Mouse (Mus musculus): ENCODE data around the gene Otop2. TPM values are rescaled to one million over a fixed set of nuclear protein-coding genes. Genes with fewer than 3 reads are reported as not detected.

Otop2 gene
- total RNA-seq, 2 experiments from 2014 or later: not detected

DNA sequence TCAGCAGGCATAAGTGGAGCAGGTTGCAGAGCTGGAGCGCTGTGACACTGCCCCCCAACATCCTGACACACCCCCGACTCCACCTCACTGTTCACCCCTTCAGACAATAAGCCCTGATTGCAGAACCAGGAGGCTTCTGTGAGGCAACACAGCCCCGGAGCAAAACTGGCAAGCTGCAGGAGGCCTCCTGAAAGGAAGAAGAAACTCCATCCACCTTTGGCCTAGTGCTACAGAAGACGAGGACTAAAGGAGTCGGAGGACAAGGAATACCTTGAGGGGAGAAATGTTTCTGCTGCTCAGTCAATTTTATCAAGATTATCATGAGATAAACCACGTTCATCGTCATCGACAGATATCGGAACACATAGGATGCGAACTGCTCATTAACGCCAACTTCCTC lies 11.0 kb upstream of the Otop2 start:
- intact Hi-C loops (cut with DNase I): no loop called here
- no peak for DNase-seq

DNA sequence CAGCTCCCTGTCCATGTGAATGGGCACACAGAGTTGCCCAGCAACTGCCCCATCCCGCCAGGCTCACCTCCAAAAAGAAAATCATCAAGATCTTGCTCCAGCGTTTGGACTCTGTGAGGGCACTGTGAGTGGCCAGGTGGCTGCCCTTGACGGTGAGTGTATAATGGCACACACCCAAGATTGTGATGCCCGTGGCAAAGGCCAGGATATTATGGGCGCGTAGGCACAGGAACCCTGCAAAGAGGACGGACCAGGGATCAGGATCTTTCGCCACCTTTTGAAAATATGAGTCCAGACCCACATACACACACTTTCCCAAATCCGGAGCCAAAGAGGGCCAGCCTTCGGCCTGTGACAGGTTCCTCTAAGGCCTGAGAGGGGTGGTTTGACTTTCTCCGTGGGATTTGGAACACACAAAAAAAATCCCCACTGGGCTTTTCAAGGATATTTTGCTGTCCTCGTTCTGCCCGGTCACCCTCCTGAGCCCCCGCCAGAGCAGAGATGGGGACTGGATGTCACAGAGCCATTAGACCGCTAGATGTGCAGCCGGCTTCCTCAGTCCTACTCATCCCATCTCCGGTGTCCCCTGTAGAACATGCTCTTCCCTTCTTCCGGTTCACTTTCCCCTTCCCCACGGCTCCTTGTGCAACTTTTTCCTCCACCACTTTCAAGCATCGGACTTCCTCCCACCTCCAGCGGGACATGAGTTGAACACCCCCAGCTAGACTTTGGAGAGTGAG lies 10.3 kb upstream of the Otop2 start:
- DNase-seq: no peak
- intact Hi-C loops (cut with DNase I): no loop called here

DNA sequence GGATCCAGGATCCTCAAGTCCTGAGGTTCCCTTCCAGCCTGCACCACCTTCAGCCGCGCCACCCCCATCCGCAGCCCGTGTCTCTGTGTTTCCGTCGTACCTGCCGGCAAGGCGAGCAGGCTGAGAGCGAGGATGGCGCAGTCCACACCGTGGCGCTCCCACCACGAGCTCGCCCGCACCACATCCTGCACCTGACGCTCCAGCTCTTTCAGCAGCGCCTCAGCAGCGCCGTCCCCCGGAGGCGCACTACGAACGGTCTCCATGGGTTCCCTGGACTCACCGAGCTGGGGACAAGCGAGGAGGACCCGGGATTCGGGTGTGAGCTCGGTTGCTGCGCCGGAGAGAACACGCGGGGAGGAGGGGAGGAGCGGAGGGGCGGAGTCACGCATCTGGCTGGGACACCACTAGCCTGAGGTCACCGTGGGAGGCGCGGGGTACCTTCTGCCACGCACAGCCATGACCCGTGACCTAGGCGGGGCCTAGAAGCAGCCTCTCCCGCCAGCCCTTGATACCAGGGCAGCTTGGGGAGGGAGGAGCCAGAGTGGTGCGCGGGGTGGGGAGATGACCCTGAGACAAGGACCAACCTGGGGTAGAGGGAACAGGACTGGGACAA lies 9.6 kb upstream of the Otop2 start, which contains the start of gene Fads6:
TSS of gene Fads6 (minus strand) at position 450 of the 613 bp plus-strand sequence.
- peak; percentile 49 to 59 for DNase-seq
- intact Hi-C loops (cut with DNase I): no loop called here

DNA sequence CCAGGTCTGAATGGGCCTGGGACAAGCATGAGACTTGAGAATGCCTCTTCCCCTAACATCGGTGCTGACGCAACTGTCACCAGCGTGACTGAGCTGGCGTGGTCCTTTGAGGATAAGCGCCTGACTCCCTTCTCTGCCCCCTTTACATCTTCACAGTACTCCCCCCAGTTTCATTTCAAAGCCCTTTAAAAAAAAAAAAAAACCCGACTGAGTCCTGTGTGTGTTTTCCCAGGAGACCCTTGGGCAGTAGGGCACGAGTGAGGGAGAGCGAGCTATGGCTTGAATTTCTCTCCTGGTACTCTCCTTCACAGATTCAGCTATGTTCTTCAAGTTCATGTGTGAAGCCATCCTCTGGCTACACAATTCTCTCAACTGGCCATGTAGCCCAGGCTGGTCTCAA lies 8.8 kb upstream of the Otop2 start:
- DNase-seq: no peak
- intact Hi-C loops (cut with DNase I): no loop called here

DNA sequence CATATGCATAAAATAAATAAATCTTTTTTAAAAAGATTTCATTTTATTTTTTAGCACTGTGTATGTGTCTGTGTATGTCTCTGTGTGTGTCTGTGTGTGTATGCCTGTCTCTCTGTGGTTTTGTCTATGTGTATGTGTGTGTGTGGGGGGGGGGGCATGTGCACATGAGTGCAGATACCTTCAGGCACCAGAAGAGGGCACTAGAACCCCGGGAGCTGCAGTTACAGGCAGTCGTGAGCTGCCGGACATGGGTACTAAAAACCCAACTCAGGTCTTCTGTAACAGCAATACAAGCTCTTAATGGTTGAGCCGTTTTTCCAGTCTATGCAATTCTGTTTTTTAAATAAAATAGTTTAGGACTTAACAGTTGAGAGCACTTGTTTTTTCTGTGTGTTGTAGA lies 6.2 kb upstream of the Otop2 start:
- intact Hi-C loops (cut with DNase I): no loop called here
- DNase-seq: no peak

DNA sequence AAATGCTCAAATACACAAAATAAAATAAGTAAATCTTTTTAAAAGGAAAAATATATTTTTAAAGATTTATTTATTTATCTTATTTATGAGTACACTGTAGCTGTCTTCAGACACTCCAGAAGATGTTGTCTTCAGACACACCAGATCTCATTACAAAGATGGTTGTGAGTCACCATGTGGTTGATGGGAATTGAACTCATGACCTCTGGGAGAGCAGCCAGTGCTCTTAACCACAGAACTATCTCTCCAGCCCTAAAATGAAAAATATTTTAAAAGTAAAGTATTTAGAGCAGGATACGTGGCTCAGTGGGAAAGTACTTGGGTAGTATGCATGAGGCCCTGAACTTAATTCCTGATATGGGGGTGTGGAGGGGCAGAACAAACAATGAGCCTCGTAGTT lies 5.6 kb upstream of the Otop2 start:
- intact Hi-C loops (cut with DNase I): no loop called here
- DNase-seq: no peak

DNA sequence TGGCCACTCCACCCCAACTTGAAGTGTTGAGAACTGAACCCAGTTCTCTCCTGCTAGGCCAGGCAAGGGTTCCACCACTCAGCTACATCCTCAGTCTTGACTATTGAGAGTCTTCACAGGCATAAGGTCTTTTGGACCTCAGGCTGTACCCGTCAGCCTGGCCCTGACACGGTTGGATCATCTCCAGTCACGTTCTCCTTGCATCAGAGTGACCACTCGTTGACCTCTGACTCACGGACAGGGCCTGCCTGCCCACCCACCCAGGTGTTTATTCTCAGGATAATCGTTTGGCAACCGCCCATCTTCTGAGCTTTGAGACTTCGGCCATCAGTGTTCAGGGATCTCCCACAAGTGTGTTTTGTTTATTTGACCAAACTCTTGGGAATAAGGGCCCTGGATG lies 3.8 kb upstream of the Otop2 start:
- intact Hi-C loops (cut with DNase I): no loop called here
- no peak for DNase-seq

DNA sequence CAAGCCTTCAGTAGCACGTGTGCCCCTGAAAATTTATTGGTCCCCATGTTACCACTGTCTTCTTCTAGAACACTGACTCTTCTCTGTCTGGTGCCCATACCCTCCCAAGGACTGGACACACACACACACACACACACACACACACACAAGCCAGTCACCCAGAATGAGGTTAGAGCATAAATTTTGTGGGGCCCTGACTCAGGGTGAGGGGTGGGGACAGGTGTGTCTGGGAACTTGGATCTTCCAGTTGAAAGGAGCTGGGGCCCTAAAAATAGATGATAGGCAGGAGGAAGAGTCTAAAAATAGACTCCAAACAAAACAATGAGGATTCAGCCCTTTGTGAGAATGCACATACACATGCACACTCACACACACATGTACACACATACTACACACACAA lies 1.8 kb downstream of the Otop2 start:
- DNase-seq: no peak
- intact Hi-C loops (cut with DNase I): no loop called here

DNA sequence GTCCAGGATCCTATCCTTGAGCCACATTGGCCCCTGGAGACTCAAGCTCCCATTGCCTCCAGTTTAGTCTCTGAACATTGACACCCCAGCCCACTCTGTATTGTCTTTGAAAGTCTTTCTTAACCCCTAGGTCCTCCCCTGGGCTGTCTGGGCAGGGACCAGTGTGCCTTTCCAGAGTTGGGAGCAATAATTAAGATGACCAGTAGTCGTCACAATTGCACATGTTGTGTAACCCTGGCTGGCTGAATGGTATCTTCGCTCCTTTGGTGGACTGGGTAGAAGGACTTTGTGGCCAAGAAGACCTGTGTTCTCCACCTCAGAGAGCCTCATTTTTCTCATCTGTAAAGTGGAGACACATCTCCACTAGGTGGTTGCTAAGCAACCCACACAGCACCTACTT lies 7.3 kb downstream of the Otop2 start:
- intact Hi-C loops (cut with DNase I): loop anchor here (5.0 kb wide), 1 partner anchor 38 kb away; no protein-coding TSS in a partner anchor
- no peak for DNase-seq

DNA sequence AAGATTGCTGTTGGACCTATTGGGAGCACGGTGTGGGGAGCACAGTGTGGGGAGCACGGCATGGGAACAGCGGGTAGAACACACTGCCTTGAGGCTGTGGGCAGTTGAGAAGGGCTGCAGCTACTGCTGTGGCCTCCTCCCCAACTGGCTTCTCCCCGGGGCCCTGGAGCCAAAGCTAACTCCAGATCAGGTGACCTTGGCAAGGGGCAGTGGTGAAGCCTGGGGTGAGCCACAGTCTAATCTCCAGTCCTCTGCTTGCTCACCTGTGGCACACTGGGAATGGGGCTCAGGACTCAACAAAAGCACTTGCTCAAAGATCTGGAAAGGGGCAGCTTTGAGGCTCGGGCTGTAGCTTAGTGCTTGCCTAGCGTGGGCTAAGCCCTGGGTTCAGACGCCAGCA lies 10.2 kb downstream of the Otop2 start:
- intact Hi-C loops (cut with DNase I): no loop called here
- no peak for DNase-seq

DNA sequence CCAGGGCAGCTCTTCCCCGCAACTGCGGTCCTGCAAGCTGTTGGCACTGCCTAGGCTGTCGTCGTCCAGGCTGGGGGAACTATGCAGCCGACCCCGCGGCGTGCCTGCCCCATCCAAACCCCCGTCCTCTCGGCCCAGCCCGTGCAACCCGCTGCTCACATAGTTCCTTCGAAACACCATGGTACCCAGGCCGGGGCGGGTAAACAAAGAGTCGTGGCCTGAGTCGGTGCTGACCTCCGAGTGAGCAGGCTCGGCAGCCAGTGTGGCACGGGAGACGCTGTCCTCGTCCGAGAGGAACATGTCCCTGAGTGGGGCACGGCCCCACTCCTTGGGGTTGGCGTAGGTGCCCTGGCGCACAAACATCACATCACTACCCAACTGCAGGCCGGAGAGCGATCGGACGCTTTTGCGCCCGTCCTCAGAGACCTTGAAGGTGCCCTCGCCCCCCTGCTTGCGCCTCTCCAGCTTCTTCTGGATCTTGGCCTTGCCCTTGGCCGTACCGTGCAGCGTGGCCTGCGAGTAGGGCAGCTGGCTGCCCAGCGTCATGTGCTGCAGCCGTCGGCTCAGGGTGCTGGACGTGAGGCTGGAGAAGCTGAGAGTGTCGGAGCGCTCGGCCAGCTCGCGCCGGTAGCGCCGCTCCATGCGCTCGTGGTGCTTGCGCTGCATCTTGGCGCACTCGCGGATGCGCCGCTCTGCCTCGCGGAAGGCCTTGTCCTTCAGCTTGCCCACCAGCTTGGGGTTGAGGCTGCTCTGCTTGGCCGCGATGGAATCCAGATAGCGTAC lies 11.5 kb downstream of the Otop2 start:
- no peak for DNase-seq
- intact Hi-C loops (cut with DNase I): no loop called here

DNA sequence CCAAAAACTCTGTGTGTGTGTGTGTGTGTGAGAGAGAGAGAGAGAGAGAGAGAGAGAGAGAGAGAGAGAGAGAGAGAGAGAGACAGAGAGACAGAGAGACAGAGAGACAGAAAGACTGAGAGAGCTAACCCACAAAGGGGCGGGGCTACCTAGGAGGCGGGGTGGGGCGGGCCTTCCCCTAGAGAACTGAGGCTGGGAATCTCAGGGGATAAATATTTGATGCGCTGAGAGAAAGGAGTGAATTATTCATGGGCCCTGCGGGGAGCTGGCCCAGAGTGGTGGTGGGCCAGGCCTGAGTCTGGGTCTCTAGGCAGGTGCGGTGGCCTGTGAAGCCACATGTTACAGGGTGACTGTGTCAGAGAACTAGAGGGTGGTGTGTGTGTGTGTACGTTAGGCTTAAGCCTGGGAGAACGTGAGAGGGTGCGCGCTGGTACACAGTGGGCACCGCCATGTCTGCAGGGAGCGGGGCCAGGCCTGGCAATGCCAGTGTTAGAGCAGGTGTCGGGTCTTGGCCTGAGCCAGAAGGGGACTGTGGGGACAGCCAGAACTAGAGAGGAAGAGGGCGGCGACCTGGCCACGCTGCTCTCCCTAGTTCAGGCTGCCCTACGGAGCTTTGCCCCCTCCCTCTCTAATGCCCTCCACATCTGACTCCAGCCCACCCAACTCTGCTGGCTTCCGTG lies 12.9 kb downstream of the Otop2 start:
- intact Hi-C loops (cut with DNase I): no loop called here
- DNase-seq: no peak

DNA sequence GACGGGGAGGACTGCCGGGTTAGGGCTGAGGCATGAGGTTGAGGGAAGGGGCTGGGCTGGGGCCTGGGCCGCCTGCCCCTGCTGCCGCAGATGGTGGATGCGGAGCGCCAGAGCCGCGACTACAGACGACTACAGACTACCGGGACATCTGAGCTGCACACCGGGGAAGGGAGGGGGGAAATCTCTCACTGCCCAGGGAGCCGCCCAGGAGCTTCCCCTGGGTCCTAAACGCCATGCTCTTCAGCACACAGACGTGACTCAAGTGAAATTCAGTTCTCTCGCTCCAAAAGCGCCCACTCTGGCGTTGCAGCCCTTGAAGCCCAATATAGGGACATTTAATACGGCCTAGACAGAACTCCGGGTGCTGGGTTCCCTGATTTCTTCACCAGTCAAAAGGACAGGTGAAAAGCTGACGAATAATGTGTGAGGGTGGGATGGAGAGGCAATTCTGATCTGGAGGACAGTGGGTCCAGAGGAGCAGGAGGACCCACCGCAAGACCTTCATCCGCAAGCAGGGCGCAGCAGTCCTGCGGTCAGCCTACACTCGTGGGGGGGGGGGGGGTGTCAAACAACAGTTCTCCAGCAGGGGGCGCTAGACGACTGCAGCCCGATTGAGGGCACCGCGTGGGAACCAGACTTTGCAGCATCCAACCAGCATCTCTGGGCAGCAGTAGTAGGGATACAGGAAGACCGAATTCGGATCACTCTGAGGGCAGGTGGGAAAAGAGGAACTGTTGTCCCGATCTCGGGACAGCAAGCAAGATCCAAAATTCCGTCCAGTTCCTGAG lies 15.1 kb downstream of the Otop2 start, which contains the start of gene Ush1g:
TSS of gene Ush1g (minus strand) at position 136 of the 788 bp plus-strand sequence.
- peak; percentile 36 to 74 for DNase-seq
- intact Hi-C loops (cut with DNase I): loop anchor here (1.0 kb wide), 1 partner anchor 32 kb away; no protein-coding TSS in a partner anchor

DNA sequence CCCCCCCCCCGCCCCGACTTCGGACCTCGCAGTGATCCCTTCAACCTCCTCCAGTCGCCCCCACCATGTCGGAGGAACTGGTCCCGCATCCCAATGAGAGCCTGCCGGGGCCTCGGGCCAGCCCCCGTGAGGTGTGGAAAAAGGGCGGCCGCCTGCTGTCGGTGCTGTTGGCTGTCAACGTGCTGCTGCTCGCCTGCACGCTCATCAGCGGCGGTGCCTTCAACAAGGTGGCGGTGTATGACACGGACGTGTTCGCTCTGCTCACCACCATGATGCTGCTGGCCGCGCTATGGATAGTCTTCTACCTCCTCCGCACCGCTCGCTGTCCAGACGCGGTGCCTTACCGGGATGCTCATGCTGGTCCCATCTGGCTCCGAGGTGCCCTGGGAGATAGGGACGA lies 16.4 kb downstream of the Otop2 start:
- no peak for DNase-seq
- intact Hi-C loops (cut with DNase I): no loop called here

DNA sequence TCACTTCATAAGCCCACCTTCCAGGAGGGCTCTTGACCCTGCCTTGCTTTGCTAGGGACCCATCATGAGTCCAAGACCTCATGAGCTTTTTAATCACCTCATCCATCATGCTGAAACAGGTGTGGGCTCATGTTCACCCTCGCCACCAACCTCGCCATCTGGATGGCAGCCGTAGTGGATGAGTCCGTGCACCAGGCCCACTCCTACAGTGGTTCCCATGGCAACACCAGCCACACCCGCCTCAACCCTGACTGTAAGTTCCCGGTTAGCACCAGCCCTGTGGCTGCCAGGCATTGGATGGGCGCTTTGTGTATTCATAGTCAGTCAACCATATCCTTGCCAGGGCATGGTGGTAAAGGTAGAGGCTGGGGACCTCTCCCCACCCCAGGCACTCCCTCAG lies 19.8 kb downstream of the Otop2 start:
- intact Hi-C loops (cut with DNase I): no loop called here
- DNase-seq: no peak

DNA sequence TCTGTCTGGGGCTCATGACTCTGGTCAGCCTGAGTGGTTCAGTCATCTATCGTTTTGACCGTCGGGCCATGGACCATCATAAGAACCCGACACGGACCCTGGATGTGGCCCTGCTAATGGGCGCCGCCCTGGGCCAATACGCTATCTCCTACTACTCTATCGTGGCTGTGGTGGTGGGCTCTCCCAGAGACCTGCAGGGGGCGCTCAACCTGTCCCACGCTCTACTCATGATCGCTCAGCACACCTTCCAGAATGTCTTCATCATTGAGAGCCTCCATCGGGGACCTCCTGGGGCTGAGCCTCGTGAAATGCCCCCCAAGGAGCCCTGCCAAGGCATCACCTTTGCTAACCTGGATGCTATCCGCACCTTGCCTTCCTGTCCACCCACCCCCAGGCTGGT lies 22.4 kb downstream of the Otop2 start:
- intact Hi-C loops (cut with DNase I): no loop called here
- no peak for DNase-seq

DNA sequence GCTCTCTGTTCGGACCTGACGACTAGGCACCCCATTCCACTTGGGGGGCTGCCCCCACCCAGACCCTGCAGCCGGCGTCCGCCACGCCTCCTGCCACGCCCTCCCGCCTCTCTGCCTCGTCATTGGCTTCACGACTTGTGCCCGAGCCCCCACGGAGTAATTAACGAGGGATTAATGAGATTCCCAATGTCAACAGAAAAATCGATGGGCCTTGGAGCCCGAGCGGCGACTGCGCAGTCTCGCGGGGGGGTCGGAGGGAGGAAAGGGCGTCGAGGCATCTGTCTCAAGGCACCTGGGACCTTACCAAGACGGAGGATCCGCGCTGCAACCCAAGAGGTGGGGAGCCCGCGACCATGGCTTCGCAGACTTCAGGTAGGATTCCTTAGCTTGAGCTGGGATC lies 27.6 kb downstream of the Otop2 start, which contains the start of gene Otop3:
TSS of gene Otop3 (plus strand) at position 201 of the 400 bp plus-strand sequence.
- intact Hi-C loops (cut with DNase I): no loop called here
- no peak for DNase-seq

DNA sequence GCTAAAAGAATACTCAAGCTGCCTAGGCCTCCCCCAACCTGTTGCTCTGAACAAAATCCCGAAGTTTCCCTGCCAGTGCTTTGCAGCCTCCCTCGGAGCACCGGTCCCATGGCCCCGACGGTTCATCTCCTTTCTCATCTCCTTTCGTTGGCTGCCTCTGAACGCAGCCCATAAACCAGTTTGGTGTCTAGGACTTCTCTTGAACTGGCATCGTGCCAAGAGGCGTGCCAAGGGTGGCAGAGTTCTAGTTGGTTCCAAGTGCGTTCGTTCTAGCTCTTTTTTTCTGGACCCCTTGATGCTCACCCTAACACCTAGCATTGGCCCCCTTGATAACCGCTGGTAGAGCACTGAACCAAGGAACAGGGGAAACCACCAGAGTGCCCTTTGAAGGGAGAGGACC lies 28.3 kb downstream of the Otop2 start:
- intact Hi-C loops (cut with DNase I): no loop called here
- no peak for DNase-seq

DNA sequence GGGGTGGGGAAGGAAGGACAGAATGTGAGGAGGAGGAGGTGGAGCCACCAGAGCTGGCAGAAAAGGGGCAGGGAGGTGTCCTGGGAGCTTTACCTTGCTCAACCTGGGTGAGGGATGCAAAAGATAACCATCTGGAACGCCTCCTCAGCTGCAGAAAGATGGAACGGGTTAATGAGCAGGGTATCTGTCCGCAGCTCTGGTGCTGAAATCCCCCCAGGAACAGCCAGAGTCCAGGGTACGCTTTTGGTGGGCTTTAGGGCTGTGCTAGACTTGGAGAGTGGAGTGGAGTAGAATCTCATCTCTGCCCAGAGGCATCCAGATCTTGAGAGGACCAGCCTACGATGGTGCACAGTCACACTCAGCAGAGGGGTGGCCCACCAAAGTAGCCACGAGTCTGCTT lies 29.2 kb downstream of the Otop2 start:
- intact Hi-C loops (cut with DNase I): no loop called here
- no peak for DNase-seq

DNA sequence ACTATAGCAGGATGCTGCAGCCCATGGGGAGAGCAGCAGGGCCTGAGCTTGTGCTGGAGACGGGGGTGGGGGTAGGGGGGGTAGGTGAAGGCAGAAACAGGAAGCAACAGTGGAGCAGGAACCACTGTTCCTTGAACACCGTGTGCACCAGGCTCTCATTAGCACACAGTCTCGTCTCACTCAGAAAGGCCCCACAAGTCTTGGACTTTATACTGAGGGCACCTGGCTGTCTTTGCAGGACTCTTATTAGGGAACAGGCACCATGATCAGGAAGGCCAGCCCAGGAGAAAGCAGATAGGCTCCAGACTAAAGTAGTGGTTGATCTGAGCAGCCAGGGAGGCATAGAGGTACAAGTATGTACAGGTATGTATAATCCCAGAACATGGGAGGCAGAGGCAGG lies 30.4 kb downstream of the Otop2 start:
- intact Hi-C loops (cut with DNase I): no loop called here
- no peak for DNase-seq
